Mouse (Mus musculus): Measurements from ENCODE around the gene Klhl22.

GRCm38 (mm10) chr16:17826500-17826899, 67.1 kb downstream of the Klhl22 start:
- no peak for TF ChIP-seq USF1 (IDR thresholded peaks at IDR 0.05; ENCODE audit: low read depth)
- no peak for TF ChIP-seq POLR2A (IDR thresholded peaks at IDR 0.05; ENCODE audit: insufficient read length, low read depth)
- TF ChIP-seq POLR2AphosphoS2 (IDR thresholded peaks at IDR 0.05; ENCODE audit: insufficient read length, low read depth): no peak
- no peak for TF ChIP-seq TCF3 (IDR thresholded peaks at IDR 0.05; ENCODE audit: insufficient read length, low read depth)
- no peak for TF ChIP-seq TCF12 (IDR thresholded peaks at IDR 0.05; ENCODE audit: insufficient read depth, poor library complexity, severe bottlenecking)
- TF ChIP-seq CEBPB (IDR thresholded peaks at IDR 0.05; ENCODE audit: insufficient read depth, poor library complexity, severe bottlenecking): no peak
- no peak for TF ChIP-seq MAX (IDR thresholded peaks at IDR 0.05; ENCODE audit: low read depth)
- no peak for TF ChIP-seq MYOD1 (IDR thresholded peaks at IDR 0.05; ENCODE audit: control insufficient read depth in 1 of 3, insufficient read length in 2 of 3, low read depth in 2 of 3)
- TF ChIP-seq E2F4 (IDR thresholded peaks at IDR 0.05; ENCODE audit: insufficient read depth): no peak
- TF ChIP-seq MYOG (IDR thresholded peaks at IDR 0.05; ENCODE audit: control insufficient read depth in 1 of 3, insufficient read depth in 1 of 3, insufficient read length in 2 of 3, low read depth in 2 of 3): no peak
